Mouse (Mus musculus) myocyte (in vitro differentiated cells): ENCODE measurements around the gene Sipa1l2. TPM values are rescaled to one million over a fixed set of nuclear protein-coding genes. Genes with fewer than 3 reads are reported as not detected.
"Not testable (repeated sequence)": the region's sequence is repeated elsewhere in the genome, so short reads cannot be mapped to it uniquely, and the experiment has no call there.

ENCODE experiments used
- H3K27me3 ChIP-seq: one replicate; pipeline ENCODE4 v1.6.1; 2011; ENCODE audit not compliant: control insufficient read depth, insufficient read depth, insufficient read length
- H3K36me3 ChIP-seq: one replicate; pipeline ENCODE4 v1.6.1; 2011; ENCODE audit not compliant: control insufficient read depth, insufficient read depth
- H3K4me2 ChIP-seq: one replicate; pipeline ENCODE4 v1.6.1; 2011; ENCODE audit warnings: low read depth, control low read depth
- H3K4me3 ChIP-seq: one replicate; pipeline ENCODE4 v1.5.1; 2011; ENCODE audit warnings: mild to moderate bottlenecking, control low read depth, moderate library complexity
- H3K79me2 ChIP-seq: one replicate; pipeline ENCODE4 v1.6.1; 2011; ENCODE audit not compliant: control insufficient read depth, insufficient read depth
- H3ac ChIP-seq: one replicate; pipeline ENCODE4 v1.6.1; 2011; ENCODE audit not compliant: control insufficient read depth, insufficient read length
- CEBPB ChIP-seq: IDR thresholded peaks from 2 replicates; pipeline ENCODE4 v1.6.1; 2011; ENCODE audit warnings: mild to moderate bottlenecking, moderate library complexity; ENCODE audit not compliant: poor library complexity, insufficient read depth, severe bottlenecking
- E2F4 ChIP-seq: IDR thresholded peaks from one replicate; pipeline ENCODE4 v1.6.1; 2011; ENCODE audit warnings: mild to moderate bottlenecking, control low read depth, moderate library complexity; ENCODE audit not compliant: insufficient read depth
- MAX ChIP-seq: IDR thresholded peaks from one replicate; pipeline ENCODE4 v1.6.1; 2011; ENCODE audit warnings: low read depth, mild to moderate bottlenecking, control low read depth
- MYOD1 ChIP-seq, 3 experiments: IDR thresholded peaks; one replicate each; pipeline ENCODE4 v1.6.1; 2011; ENCODE audit warnings: control low read depth in 2 of 3, low read depth in 2 of 3, mild to moderate bottlenecking in 2 of 3, moderate library complexity in 1 of 3; ENCODE audit not compliant: insufficient read length in 2 of 3, control insufficient read depth in 1 of 3
- MYOG ChIP-seq, 3 experiments: IDR thresholded peaks; one replicate each; pipeline ENCODE4 v1.6.1; 2011; ENCODE audit warnings: control low read depth in 2 of 3, low read depth in 2 of 3, mild to moderate bottlenecking in 2 of 3; ENCODE audit not compliant: insufficient read length in 2 of 3, control insufficient read depth in 1 of 3, insufficient read depth in 1 of 3
- POLR2A ChIP-seq: IDR thresholded peaks from one replicate; pipeline ENCODE4 v1.6.1; 2011; ENCODE audit warnings: low read depth, mild to moderate bottlenecking, control low read depth, moderate library complexity; ENCODE audit not compliant: insufficient read length
- POLR2AphosphoS2 ChIP-seq: IDR thresholded peaks from one replicate; pipeline ENCODE4 v1.6.1; 2011; ENCODE audit warnings: low read depth, control low read depth; ENCODE audit not compliant: insufficient read length
- REST ChIP-seq: IDR thresholded peaks from one replicate; pipeline ENCODE4 v1.6.1; 2011; ENCODE audit warnings: mild to moderate bottlenecking, control low read depth, moderate library complexity; ENCODE audit not compliant: insufficient read depth, insufficient read length
- SRF ChIP-seq: IDR thresholded peaks from one replicate; pipeline ENCODE4 v1.6.1; 2011; ENCODE audit warnings: low read depth; ENCODE audit not compliant: control insufficient read depth, insufficient read length
- TCF12 ChIP-seq: IDR thresholded peaks from one replicate; pipeline ENCODE4 v1.6.1; 2011; ENCODE audit warnings: mild to moderate bottlenecking, control low read depth; ENCODE audit not compliant: poor library complexity, insufficient read depth, severe bottlenecking
- TCF3 ChIP-seq: IDR thresholded peaks from one replicate; pipeline ENCODE4 v1.6.1; 2011; ENCODE audit warnings: low read depth, control low read depth; ENCODE audit not compliant: insufficient read length
- USF1 ChIP-seq: IDR thresholded peaks from one replicate; pipeline ENCODE4 v1.6.1; 2011; ENCODE audit warnings: low read depth, mild to moderate bottlenecking, control low read depth, moderate library complexity
- polyA plus RNA-seq: library from polyadenylated mRNA; unstranded; fragments of >200 nt; fragmentation: generic; extraction: Trizol; gene quantifications from one replicate; pipeline ENCODE4 v1.2.1, GENCODE M21; 2012; ENCODE audit warnings: missing spikeins

Gene Sipa1l2
- polyA plus RNA-seq, 1 experiment = 16.2 TPM

DNA sequence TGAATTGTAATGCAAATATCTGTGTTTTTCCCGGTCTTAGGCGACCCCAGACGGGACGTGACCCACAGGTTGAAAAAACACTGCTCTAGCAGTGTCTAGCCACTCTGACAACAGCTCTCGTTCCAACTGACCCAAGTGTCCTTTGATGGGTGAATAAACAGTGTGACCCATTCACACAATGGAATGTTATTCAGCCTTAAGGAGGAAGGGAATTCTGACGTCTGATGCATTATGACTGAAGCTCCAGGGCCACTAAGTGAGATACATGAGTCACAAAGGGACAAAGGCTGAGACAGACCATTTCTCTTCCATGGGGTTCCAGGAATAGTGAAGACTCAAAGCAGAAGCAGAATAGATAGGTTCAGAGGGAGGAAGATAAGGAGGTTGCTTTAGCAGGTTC lies 47.5 kb downstream of the Sipa1l2 start:
- H3K4me2 ChIP-seq = no peak overlapping the region
- TF ChIP-seq MYOG (IDR thresholded peaks at IDR 0.05; ENCODE audit: control insufficient read depth in 1 of 3, insufficient read depth in 1 of 3, insufficient read length in 2 of 3, low read depth in 2 of 3) (no peak), MYOD1 (IDR thresholded peaks at IDR 0.05; ENCODE audit: control insufficient read depth in 1 of 3, insufficient read length in 2 of 3, low read depth in 2 of 3) (no peak), POLR2AphosphoS2 (no peak), POLR2A (no peak), REST (no peak), MAX (no peak), CEBPB (no peak), E2F4 (no peak), SRF (no peak), TCF3 (no peak), TCF12 (no peak), USF1 (no peak)
- H3K79me2 ChIP-seq = no peaks in the 10 kb centered on the region
- no peak overlapping the region for H3ac ChIP-seq
- no peaks in the 10 kb centered on the region for H3K36me3 ChIP-seq
- no peak overlapping the region for H3K4me3 ChIP-seq
- no peaks in the 10 kb centered on the region for H3K27me3 ChIP-seq

DNA sequence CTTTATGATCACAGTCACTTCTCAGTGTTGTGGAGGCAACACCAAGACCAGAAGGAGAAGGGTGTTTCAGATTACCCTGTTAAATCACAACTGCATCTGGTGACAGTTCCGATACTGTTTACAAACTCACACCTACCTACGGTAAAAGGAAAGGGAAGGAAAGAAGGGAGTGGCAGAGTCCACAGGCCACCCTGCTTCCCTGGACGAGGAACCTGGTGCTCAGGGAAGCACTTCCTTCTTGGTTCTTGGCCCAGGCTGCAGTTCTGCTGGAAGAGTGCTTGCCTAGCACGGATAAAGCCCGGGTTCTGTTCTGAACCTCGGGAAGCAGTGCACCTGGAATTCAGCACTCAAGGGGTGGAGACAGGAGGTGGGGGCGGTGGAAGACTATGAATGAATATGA lies 48.5 kb downstream of the Sipa1l2 start:
- Histone ChIP-seq H3K79me2 (no peaks in the 10 kb centered on the region), H3K36me3 (no peaks in the 10 kb centered on the region), H3K27me3 (no peaks in the 10 kb centered on the region), H3K4me2 (no peak overlapping the region), H3ac (no peak overlapping the region), H3K4me3 (no peak overlapping the region)
- TF ChIP-seq POLR2A = no peak
- no peak for TF ChIP-seq TCF12
- TF ChIP-seq MYOG (IDR thresholded peaks at IDR 0.05; ENCODE audit: control insufficient read depth in 1 of 3, insufficient read depth in 1 of 3, insufficient read length in 2 of 3, low read depth in 2 of 3) = no peak
- no peak for TF ChIP-seq CEBPB
- TF ChIP-seq REST = no peak
- TF ChIP-seq TCF3 = no peak
- no peak for TF ChIP-seq MAX
- no peak for TF ChIP-seq POLR2AphosphoS2
- TF ChIP-seq E2F4 = no peak
- TF ChIP-seq SRF = no peak
- TF ChIP-seq USF1 = no peak
- no peak for TF ChIP-seq MYOD1 (IDR thresholded peaks at IDR 0.05; ENCODE audit: control insufficient read depth in 1 of 3, insufficient read length in 2 of 3, low read depth in 2 of 3)

DNA sequence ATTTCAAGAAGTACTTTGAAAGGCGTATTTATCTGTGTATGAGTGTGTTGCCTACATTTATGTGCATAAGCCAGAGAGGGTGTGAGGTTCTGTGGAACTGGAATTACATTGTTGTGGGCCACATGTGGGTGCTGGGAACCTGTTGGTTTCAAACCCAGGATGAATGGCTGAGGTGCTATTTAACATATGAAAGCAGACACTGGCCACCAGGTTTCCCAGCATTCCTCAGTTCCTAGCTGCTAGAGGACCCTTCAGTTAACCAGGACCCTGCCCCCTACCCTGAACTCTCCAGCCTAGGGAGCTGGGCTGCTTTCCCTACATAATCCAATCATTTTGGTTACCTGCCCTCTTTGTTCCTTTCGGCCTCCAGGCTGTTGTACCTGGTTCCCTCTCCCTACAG lies 49.3 kb downstream of the Sipa1l2 start:
- H3ac ChIP-seq, H3K4me2 ChIP-seq, H3K4me3 ChIP-seq, H3K36me3 ChIP-seq, H3K79me2 ChIP-seq, H3K27me3 ChIP-seq: not testable (repeated sequence)

DNA sequence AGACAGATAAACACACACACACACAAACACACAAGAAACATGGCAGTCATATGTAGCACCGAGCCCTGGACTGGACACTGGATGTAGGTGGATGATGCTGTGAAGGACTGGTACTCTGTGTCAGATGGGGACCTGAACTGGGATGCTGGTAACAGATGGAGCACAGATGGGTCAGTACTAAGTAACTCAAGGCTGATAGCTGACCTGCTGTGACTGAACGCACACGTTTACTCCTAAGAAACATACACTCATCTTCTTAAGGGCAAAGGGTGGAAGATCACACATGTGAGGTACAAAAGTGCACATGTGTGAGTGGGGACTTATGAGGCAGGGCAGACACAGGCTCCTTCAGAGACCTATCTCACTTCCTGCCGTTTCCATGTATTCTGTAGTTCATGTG lies 50.7 kb downstream of the Sipa1l2 start:
- TF ChIP-seq MAX (no peak), POLR2AphosphoS2 (no peak)
- Histone ChIP-seq H3K27me3 (no peaks in the 10 kb centered on the region), H3K4me3 (no peak overlapping the region), H3K79me2 (no peaks in the 10 kb centered on the region), H3K4me2 (no peak overlapping the region), H3ac (no peak overlapping the region), H3K36me3 (no peaks in the 10 kb centered on the region)

DNA sequence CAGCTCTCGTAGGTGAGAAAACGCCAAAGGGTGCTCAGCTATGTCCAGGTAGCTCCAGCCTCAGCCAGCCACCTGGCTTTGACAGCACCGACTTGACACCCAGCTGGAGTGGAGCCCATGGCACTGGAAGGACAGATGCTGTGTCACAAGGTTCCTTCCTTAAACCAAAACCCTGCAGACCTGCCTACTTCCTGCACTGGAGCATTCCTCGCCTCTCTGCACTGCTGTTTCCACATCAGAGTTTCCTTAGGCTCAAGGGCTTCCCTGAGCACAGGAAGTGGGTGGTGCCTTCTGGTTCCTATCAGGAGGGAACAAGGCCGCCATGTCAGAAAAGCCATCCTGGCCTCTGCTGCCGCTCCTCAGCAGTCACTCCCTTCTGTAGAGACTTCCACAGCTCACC lies 51.3 kb downstream of the Sipa1l2 start:
- no peak for TF ChIP-seq MYOD1 (IDR thresholded peaks at IDR 0.05; ENCODE audit: control insufficient read depth in 1 of 3, insufficient read length in 2 of 3, low read depth in 2 of 3)
- TF ChIP-seq USF1 = no peak
- TF ChIP-seq TCF3 = no peak
- no peak for TF ChIP-seq TCF12
- no peak for TF ChIP-seq SRF
- no peak for TF ChIP-seq CEBPB
- TF ChIP-seq MAX = no peak
- no peak for TF ChIP-seq POLR2AphosphoS2
- TF ChIP-seq E2F4 = no peak
- no peak for TF ChIP-seq REST
- TF ChIP-seq MYOG (IDR thresholded peaks at IDR 0.05; ENCODE audit: control insufficient read depth in 1 of 3, insufficient read depth in 1 of 3, insufficient read length in 2 of 3, low read depth in 2 of 3) = no peak
- TF ChIP-seq POLR2A = no peak

DNA sequence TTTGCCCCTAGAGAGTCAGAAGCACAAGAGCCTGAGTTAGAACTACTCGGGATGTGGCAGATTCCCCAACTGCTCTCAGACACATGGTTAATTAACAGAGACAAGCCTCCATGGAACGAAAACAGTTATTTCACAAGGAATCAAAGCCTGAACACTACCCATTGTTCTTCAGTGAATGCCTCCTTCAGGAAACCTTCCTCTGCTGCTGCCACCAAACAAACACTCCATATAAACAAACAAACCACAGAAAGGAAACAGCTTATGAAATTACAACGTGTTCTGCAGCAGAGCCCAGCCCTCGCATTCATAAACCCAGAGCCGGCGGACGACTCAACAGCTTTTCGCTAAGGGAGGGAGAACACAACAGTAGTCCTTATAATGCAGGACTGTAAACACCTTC lies 52.2 kb downstream of the Sipa1l2 start:
- Histone ChIP-seq H3K4me3 (no peak overlapping the region), H3K79me2 (no peaks in the 10 kb centered on the region), H3ac (no peak overlapping the region), H3K36me3 (no peaks in the 10 kb centered on the region), H3K27me3 (no peaks in the 10 kb centered on the region), H3K4me2 (no peak overlapping the region)
- TF ChIP-seq REST = no peak
- no peak for TF ChIP-seq MAX
- no peak for TF ChIP-seq E2F4
- no peak for TF ChIP-seq POLR2AphosphoS2

More for the DNA sequence above, 51.3 kb downstream of the Sipa1l2 start:
- no peak overlapping the region for H3K4me3 ChIP-seq
- no peaks in the 10 kb centered on the region for H3K36me3 ChIP-seq
- no peak overlapping the region for H3ac ChIP-seq
- no peaks in the 10 kb centered on the region for H3K79me2 ChIP-seq
- H3K27me3 ChIP-seq = no peaks in the 10 kb centered on the region
- no peak overlapping the region for H3K4me2 ChIP-seq
